Mouse (Mus musculus) 3134 (cell line): ENCODE results near the gene Slc25a31.

Experiments used
- DNase-seq: peaks from one replicate; pipeline ENCODE4 v3.0.0-alpha.2; 2011; ENCODE audit warnings: low spot score; ENCODE audit not compliant: insufficient read length; ENCODE audit errors: extremely low read depth

Gene Slc25a31

DNA sequence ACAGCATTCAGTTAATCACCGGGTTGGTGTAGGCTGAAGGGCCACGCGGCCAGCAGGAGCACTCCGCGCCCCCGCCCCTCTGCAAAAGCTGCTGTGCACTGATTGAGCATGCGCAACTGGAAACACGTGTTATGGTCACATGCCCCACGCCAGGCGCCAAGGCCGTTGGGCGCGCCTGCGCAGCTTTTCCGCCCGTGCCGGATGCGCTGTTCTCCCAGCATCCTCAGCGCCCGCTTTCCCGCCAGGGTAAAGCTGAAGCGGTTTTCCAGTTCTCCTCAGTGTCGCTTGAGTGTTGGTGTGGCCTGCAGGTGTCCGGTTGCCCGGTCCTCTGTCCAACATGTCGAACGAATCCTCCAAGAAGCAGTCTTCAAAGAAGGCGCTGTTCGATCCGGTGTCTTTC is at the start of gene Slc25a31:
TSS of gene Slc25a31 (plus strand) at position 201 of the 400 bp plus-strand sequence.
- peak; percentile 11 for DNase-seq

- no peak for DNase-seq
Measured at GRCm38 (mm10) chr3:40660231-40660630, 48.4 kb upstream of the Slc25a31 start.

DNA sequence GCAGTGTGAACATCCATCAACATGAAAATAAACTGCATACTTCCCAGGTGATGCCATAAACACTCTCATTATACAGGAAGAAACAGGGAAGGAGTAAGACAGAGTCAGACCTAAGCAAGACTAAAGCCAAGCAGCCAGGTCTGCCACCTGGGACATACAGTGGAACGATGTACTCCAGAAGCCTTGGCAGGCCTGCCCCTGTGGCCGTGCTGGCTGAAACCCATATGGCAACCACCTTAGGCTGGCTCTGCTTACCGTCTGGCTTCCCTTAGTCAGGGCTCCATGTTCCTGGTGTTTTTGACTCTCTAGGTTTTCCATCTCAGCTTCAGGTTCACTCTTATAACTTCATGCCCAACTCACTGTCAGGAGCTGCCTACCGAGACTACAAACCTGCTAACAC is 42.5 kb upstream of the Slc25a31 start:
- no peak for DNase-seq

- no peak for DNase-seq
Measured at GRCm38 (mm10) chr3:40666861-40667719, 41.6 kb upstream of the Slc25a31 start.

DNA sequence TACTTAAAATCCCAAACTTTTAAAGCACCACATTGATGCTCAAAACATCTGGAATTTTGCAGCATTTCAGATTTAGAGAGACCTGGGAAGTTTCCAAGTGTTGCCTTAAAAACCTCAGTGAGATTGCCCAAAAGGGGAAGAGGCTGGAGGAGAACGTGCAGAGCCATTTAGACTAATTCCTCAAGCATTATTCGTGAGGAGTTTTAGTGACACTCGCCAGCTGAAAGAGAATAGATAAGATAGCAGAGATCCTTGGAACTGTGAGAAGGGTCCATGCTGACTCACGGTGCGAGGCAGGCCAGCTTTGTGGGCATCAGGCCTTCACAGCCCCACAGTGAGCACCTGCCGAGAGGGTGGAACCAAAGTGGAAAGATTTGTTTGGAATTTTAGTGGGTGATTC is 39.8 kb upstream of the Slc25a31 start:
- DNase-seq = no peak

DNA sequence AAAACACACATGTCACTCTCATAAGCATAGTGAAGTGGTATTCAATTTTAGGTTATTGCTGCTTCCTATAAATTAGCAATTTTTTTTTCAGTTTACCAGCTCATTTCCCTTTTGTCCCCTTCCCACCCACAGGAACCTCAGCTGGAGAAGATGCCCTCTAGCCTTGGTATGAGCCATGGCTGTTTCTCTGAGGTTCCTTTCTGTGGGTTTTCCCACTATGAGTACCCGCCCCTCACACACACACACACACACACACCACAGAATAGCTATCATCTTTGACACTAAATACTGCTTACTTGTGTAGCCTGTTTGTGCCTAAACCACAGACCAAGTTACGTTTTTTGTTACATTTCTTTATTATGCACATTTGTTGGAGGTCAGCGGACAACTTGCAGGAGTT is 39.3 kb upstream of the Slc25a31 start:
- no peak for DNase-seq

GRCm38 (mm10) chr3:40673515-40673914 is 35.1 kb upstream of the Slc25a31 start:
- DNase-seq = no peak

DNA sequence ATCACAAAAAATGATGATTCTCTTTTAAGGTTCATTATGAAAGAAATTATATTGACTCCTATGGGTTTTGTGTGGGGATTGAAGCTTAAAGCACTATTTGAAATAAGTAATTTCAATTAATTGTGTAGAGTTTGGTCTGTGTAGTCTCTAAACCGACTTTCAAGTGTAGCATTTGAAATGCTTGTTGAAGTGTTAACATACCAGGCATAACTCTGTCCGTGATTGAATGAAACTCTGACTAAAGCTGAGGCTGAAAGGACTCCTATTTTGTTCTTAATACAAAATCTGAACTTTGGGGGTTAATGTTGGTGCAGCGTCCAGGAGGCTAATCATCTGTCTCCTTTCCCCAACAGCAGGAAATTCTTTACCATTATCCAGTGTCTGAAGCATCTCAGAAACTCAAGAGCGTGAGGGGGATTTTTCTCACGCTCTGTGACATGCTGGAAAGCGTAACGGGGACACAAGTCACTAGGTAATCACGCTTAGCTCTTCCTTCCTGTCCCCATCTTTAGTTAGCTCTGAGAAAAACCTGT is 33.7 kb upstream of the Slc25a31 start:
- DNase-seq = no peak

- no peak for DNase-seq
Measured at GRCm38 (mm10) chr3:40678856-40679255, 29.8 kb upstream of the Slc25a31 start.

DNA sequence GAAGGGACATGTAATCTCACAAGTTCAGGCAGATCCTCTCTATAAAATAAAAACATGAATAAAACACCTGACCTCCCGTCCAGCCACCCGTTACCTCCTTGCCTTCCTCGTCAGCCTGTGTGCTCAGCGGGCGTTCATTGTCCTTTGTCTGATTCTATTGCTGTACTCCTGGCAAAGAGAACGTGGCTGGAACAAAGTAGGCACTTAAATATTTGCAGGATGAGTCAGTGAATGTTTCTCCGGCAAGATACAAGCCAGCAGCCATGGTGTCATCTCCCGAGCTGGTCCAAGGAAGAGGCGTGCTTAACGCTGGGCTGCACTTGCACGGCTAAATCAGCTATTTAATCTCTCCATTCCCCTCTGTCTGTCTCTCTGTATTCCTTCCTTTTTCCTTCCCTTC is 26.3 kb upstream of the Slc25a31 start:
- peak; percentile 74 for DNase-seq

GRCm38 (mm10) chr3:40683171-40683570 is 25.5 kb upstream of the Slc25a31 start:
- peak; percentile 11 for DNase-seq

DNA sequence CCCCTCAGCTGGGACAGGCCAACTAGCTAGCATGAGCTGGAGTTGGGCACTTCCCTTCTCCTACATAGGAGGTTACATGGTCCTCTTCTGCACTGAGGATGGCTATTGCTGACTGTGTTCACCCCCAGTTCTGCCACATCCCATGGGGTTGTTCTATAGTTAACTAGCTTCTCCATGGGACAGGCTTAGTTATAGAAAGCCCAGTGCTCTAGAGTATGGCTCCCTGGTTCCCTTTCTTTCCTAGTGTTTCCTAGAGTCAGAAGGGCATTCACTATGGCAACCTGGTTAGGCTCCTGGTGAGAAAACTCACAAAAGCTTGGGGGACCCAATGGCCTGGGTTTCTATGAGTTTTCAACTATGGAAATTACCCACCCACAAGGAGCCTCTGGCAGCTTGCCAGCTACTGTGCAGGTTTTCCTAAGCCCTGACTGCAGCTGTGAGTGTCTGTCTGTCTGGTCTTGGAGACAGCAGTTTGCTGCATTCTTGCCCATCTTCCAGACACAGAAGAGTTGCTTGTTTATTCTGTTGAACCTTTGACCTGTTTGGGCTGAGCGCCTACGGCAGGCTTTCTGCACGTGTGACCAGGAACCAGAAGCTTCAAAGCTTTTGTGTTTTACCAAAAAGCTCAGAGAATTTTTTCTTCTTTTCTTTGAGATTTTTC is 22.7 kb upstream of the Slc25a31 start:
- no peak for DNase-seq

- peak; percentile 41 for DNase-seq
Measured at GRCm38 (mm10) chr3:40686836-40687235, 21.8 kb upstream of the Slc25a31 start.

- DNase-seq = no peak
Measured at GRCm38 (mm10) chr3:40687588-40687987, 21.1 kb upstream of the Slc25a31 start.

- no peak for DNase-seq
Measured at GRCm38 (mm10) chr3:40691566-40691965, 17.1 kb upstream of the Slc25a31 start.

- no peak for DNase-seq
Measured at GRCm38 (mm10) chr3:40693435-40693834, 15.2 kb upstream of the Slc25a31 start.

DNA sequence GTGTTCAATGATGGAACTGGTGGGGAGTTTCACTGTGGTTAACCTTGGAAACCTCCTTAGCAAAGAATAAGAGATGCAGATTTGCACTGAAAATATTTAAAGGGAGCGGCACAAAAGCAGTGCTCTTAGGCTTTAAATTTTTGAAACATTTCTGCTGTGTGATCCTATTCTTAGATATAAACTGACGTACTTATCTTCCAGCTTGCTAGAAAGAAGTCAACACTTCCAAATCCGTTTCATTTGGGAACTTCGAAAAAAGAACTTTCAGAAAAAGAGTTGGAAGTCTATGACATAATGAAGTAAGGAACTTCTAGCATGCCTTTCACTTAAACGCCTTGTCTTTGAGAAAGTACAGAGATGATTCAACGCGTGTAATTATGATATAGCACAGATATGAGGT is 14.7 kb upstream of the Slc25a31 start:
- DNase-seq = no peak

GRCm38 (mm10) chr3:40694438-40694837 is 14.2 kb upstream of the Slc25a31 start:
- DNase-seq = no peak

- no peak for DNase-seq
Measured at GRCm38 (mm10) chr3:40695162-40695561, 13.5 kb upstream of the Slc25a31 start.

- no peak for DNase-seq
Measured at GRCm38 (mm10) chr3:40698834-40699233, 9.8 kb upstream of the Slc25a31 start.

GRCm38 (mm10) chr3:40704816-40705430 is 3.7 kb upstream of the Slc25a31 start:
- no peak for DNase-seq
